Mouse (Mus musculus) heart, embryonic 14.5 days (tissue): ENCODE measurements at regions not wholly inside any gene's neighbourhood (a gene's known extent, or its start where the extent isn't known, plus 50 kb on each side); places are given as distances from the start of the nearest gene placed in this dataset.

Experiments
- ATAC-seq: fragments of 200-750 bp; cut with Nextera tagmentation; 2 replicates; pipeline ENCODE4 v1.8.0; 2017; ENCODE audit warnings: low read depth, moderate TSS enrichment; ENCODE audit not compliant: insufficient number of reproducible peaks, insufficient read depth, low FRiP score
- H3K27ac ChIP-seq, 2 experiments: fragments of 200-500 bp in 1 of 2; fragments of 300-500 bp in 1 of 2; sonication (generic) in 1 of 2; replicated peaks in 1 of 2; 2 replicates each; pipeline ENCODE4 v1.5.1; 2012 to 2014; ENCODE audit warnings: low read depth in 2 of 2, low read length in 2 of 2, control low read depth in 1 of 2, mild to moderate bottlenecking in 1 of 2, mixed read lengths in 1 of 2; ENCODE audit not compliant: control insufficient read depth in 1 of 2, insufficient read depth in 1 of 2
- H3K27me3 ChIP-seq: fragments of 300-500 bp; sonication (generic); 2 replicates; pipeline ENCODE4 v1.6.1; 2014; ENCODE audit warnings: mild to moderate bottlenecking, low read length, control low read depth; ENCODE audit not compliant: control insufficient read depth, insufficient read depth
- H3K36me3 ChIP-seq: fragments of 300-500 bp; sonication (generic); 2 replicates; pipeline ENCODE4 v1.6.1; 2014; ENCODE audit warnings: mild to moderate bottlenecking, control low read depth, low read length, mixed read lengths; ENCODE audit not compliant: control insufficient read depth, insufficient read depth
- H3K4me1 ChIP-seq, 2 experiments: fragments of 200-500 bp in 1 of 2; fragments of 300-500 bp in 1 of 2; sonication (generic) in 1 of 2; 2 replicates each; pipeline ENCODE4 v1.6.1; 2012 to 2014; ENCODE audit warnings: low read length in 2 of 2, control low read depth in 1 of 2, mixed read lengths in 1 of 2; ENCODE audit not compliant: control insufficient read depth in 2 of 2, insufficient read depth in 2 of 2
- H3K4me2 ChIP-seq: fragments of 300-500 bp; sonication (generic); 2 replicates; pipeline ENCODE4 v1.6.1; 2014; ENCODE audit warnings: mild to moderate bottlenecking, low read length
- H3K4me3 ChIP-seq, 2 experiments: fragments of 200-500 bp in 1 of 2; fragments of 300-500 bp in 1 of 2; sonication (generic) in 1 of 2; 2 replicates each; pipeline ENCODE4 v1.5.1; 2012 to 2014; ENCODE audit warnings: low read length in 2 of 2, mild to moderate bottlenecking in 2 of 2, control low read depth in 1 of 2, low read depth in 1 of 2, moderate library complexity in 1 of 2; ENCODE audit not compliant: control insufficient read depth in 1 of 2, insufficient read depth in 1 of 2
- H3K9ac ChIP-seq: fragments of 300-500 bp; sonication (generic); 2 replicates; pipeline ENCODE4 v1.6.1; 2014; ENCODE audit warnings: mild to moderate bottlenecking, low read length
- H3K9me3 ChIP-seq: fragments of 300-500 bp; sonication (generic); 2 replicates; pipeline ENCODE4 v1.6.1; 2016; ENCODE audit warnings: low read length, control low read depth; ENCODE audit not compliant: control insufficient read depth
- WGBS: fragments of 180-500 bp; shearing (Covaris S2); extraction: QIAGEN DNeasy Blood & Tissue Kit; methylation state at CpG from one replicate; pipeline ENCODE4 v1.1.7; 2014; 5-methylcytosine and 5-hydroxymethylcytosine counted together

- H3K4me3 ChIP-seq, result no peak overlapping the region
- H3K4me1 ChIP-seq, result peaks cover 14 to 19% of the 10 kb centered on the region in 2 experiments
- no peak overlapping the region for H3K4me2 ChIP-seq
- H3K27me3 ChIP-seq, result no peaks in the 10 kb centered on the region
- no peak overlapping the region for H3K27ac ChIP-seq
- H3K9me3 ChIP-seq, result no peaks in the 10 kb centered on the region
- H3K36me3 ChIP-seq, result no peaks in the 10 kb centered on the region
- 49% methylated on average over 2 of the region's 2 CpGs for WGBS
- no peak for ATAC-seq
- no peak overlapping the region for H3K9ac ChIP-seq
Observed at GRCm38 (mm10) chr9:14086201-14086600, 188.7 kb upstream of the Sesn3 start.

GRCm38 (mm10) chr9:14086611-14087010 is 188.3 kb upstream of the Sesn3 start:
- Histone ChIP-seq H3K4me2 (no peak overlapping the region), H3K9me3 (no peaks in the 10 kb centered on the region), H3K4me1 (peaks cover 14 to 19% of the 10 kb centered on the region in 2 experiments), H3K9ac (no peak overlapping the region), H3K27ac (no peak overlapping the region), H3K36me3 (no peaks in the 10 kb centered on the region), H3K27me3 (no peaks in the 10 kb centered on the region), H3K4me3 (no peak overlapping the region)
- 82% methylated on average over 3 of the region's 3 CpGs for WGBS
- ATAC-seq, result no peak

GRCm38 (mm10) chr9:14087874-14088273 is 187.0 kb upstream of the Sesn3 start:
- ATAC-seq, result no peak
- Histone ChIP-seq H3K9me3 (no peaks in the 10 kb centered on the region), H3K27ac (no peak overlapping the region), H3K9ac (no peak overlapping the region), H3K4me2 (no peak overlapping the region), H3K36me3 (no peaks in the 10 kb centered on the region), H3K4me1 (peaks cover 14 to 19% of the 10 kb centered on the region in 2 experiments), H3K27me3 (no peaks in the 10 kb centered on the region), H3K4me3 (no peak overlapping the region)
- 80% methylated on average over 4 of the region's 4 CpGs for WGBS

DNA sequence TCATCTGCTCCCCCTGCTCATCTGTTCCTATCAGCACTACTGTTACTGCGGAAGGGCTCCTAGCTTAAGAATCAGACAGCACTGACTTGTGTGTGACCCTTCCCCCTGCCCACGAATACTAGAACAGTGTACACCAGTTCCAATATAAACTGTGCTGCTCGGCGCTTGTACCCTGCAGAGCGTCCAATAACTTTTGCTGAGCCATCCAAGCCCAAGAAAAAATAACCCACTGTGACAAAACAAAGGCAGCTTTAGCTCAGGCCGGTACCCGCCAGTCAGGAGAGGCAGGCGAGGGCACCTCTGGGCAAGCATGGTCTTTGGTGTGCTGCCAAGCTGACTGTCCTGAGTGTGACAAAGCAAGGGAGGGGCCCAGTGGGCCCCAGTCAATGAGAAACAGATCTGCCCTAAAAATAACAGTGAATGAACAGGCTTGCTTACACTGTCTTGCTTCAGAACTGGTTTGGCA is 185.0 kb upstream of the Sesn3 start:
- H3K9ac ChIP-seq, result peak overlapping the region; percentile 34; the same call in 1 of the 2 replicates
- no peaks in the 10 kb centered on the region for H3K9me3 ChIP-seq
- H3K27me3 ChIP-seq, result no peaks in the 10 kb centered on the region
- no peak overlapping the region for H3K4me3 ChIP-seq
- H3K27ac ChIP-seq, result peak overlapping the region; percentile 75 to 76
- H3K4me1 ChIP-seq, result peaks cover 14 to 19% of the 10 kb centered on the region in 2 experiments
- peak; percentile 88 for ATAC-seq
- H3K36me3 ChIP-seq, result no peaks in the 10 kb centered on the region
- peak overlapping the region; percentile 16; the same call in 1 of the 2 replicates for H3K4me2 ChIP-seq
- WGBS, result 31% methylated on average over 8 of the region's 8 CpGs

- peak overlapping the region; percentile 16; the same call in 1 of the 2 replicates for H3K4me2 ChIP-seq
Observed at GRCm38 (mm10) chr9:14090454-14090853, 184.4 kb upstream of the Sesn3 start.

DNA sequence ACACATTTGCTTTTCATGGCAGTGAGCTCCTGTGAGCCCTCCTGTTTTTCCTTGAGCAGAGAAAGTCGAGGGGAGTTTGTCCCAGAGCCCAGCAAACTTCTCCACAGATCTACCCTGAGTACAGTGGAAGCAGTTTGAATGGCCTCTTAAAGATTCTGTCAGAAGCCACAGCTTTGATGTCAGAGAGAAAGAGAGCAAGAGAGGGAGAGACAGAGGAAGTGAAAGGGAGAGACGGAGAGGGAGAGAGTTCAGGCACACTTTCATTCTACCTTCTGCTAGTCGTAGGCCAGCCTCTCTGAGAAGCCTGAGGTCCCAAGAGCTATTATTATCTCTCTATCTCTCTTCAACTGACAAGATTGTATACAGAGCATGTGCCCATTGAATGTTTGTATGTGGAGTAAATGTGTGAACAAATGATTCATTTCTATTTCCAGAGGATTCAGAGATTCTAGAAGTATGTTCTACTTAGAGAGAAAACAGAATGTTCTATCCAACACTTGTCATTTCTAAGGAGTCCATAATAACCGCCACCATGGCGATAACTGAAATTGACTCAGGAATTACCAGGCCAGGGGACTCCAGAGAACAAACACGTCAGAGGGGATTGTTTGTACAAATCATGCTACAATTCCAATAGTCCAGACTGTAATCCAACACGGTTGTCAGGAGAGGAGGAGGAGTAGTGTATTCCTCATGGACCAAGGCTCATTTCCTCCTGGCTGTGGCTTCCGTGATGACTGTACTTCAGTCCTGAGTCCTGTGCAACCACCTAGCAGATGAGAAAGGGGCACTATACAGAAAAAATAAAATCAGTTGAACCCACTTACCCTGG is 183.6 kb upstream of the Sesn3 start:
- Histone ChIP-seq H3K27me3 (no peaks in the 10 kb centered on the region), H3K9ac (no peak overlapping the region), H3K9me3 (no peaks in the 10 kb centered on the region), H3K36me3 (no peaks in the 10 kb centered on the region), H3K4me1 (peaks cover 14 to 19% of the 10 kb centered on the region in 2 experiments), H3K4me2 (no peak overlapping the region), H3K27ac (no peak overlapping the region), H3K4me3 (no peak overlapping the region)
- WGBS, result 66% methylated on average over 8 of the region's 8 CpGs
- ATAC-seq, result no peak

More at GRCm38 (mm10) chr9:14090454-14090853, 184.4 kb upstream of the Sesn3 start:
- Histone ChIP-seq H3K4me3 (no peak overlapping the region), H3K27ac (peak overlapping the region; percentile 75 to 76; a peak in 3 of 4 replicates), H3K4me1 (peaks cover 14 to 19% of the 10 kb centered on the region in 2 experiments), H3K36me3 (no peaks in the 10 kb centered on the region), H3K9me3 (no peaks in the 10 kb centered on the region), H3K9ac (no peak overlapping the region), H3K27me3 (no peaks in the 10 kb centered on the region)
- WGBS, result 82% methylated on average over 2 of the region's 2 CpGs
- no peak for ATAC-seq

DNA sequence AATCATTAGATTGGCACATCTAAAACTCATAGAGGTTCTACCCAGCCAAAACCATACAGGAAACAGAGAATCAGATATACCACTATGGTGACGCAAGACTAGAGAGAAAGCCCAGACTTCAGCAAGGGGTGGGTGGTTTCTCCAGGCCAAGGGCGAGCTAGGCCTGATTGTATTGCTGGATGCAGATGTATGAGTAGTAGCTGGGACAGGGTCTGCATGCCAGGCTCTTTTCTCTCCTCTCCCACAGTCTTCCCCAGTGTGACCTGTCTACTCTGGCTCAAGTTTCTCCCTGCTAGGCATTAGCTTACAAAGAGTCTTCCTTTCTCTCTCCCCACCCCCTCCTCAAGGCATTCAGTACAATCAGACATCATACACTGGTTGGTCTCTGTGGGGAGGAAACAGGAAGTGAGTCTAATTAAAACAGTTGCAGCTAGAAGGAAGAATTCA is 181.8 kb upstream of the Sesn3 start:
- WGBS, result 74% methylated on average over 2 of the region's 2 CpGs
- Histone ChIP-seq H3K9ac (no peak overlapping the region), H3K4me2 (no peak overlapping the region), H3K4me3 (no peak overlapping the region), H3K27me3 (no peaks in the 10 kb centered on the region), H3K4me1 (peaks cover 14 to 19% of the 10 kb centered on the region in 2 experiments), H3K27ac (no peak overlapping the region), H3K36me3 (no peaks in the 10 kb centered on the region), H3K9me3 (no peaks in the 10 kb centered on the region)
- ATAC-seq, result 0 out of 2 replicates have a peak, but pooled peaks have one; percentile 11
